Mouse (Mus musculus) CH12.LX (cell line): Measurements from ENCODE around the gene Gtf2ird2.

ENCODE experiments used
- CTCF ChIP-seq, 2 experiments: IDR thresholded peaks in 1 of 2; conservative IDR thresholded peaks in 1 of 2; 2 replicates each; pipeline ENCODE4 v1.5.1; 2011 to 2012; ENCODE audit warnings: low read depth in 2 of 2, low read length in 2 of 2, improper control_type of control experiment in 1 of 2, inconsistent platforms in 1 of 2, mild to moderate bottlenecking in 1 of 2, moderate library complexity in 1 of 2
- E2F4 ChIP-seq: IDR thresholded peaks from 2 replicates; pipeline ENCODE4 v1.6.1; 2011; ENCODE audit warnings: low read depth, low read length, improper control_type of control experiment; ENCODE audit not compliant: insufficient replicate concordance
- ETS1 ChIP-seq: conservative IDR thresholded peaks from 2 replicates; pipeline ENCODE4 v1.6.1; 2012; ENCODE audit warnings: low read depth, mild to moderate bottlenecking, inconsistent platforms, low read length, improper control_type of control experiment, moderate library complexity
- GABPA ChIP-seq: IDR thresholded peaks from 2 replicates; pipeline ENCODE4 v1.6.1; 2012; ENCODE audit warnings: low read depth, low read length, improper control_type of control experiment, inconsistent platforms; ENCODE audit not compliant: insufficient replicate concordance
- IRF4 ChIP-seq: IDR thresholded peaks from 2 replicates; pipeline ENCODE4 v1.6.1; 2014; ENCODE audit warnings: low read depth, mild to moderate bottlenecking, inconsistent platforms, low read length, improper control_type of control experiment
- KAT2A ChIP-seq: IDR thresholded peaks from 2 replicates; pipeline ENCODE4 v1.6.1; 2012; ENCODE audit warnings: low read length, improper control_type of control experiment, inconsistent platforms; ENCODE audit not compliant: insufficient replicate concordance
- MAFK ChIP-seq: IDR thresholded peaks from 2 replicates; pipeline ENCODE4 v1.6.1; 2011; ENCODE audit warnings: low read length, improper control_type of control experiment; ENCODE audit not compliant: insufficient replicate concordance
- POLR2A ChIP-seq: IDR thresholded peaks from 2 replicates; pipeline ENCODE4 v1.6.1; 2011; ENCODE audit warnings: low read depth, mild to moderate bottlenecking, improper control_type of control experiment, low read length
- POLR2AphosphoS2 ChIP-seq: IDR thresholded peaks from 2 replicates; pipeline ENCODE4 v1.6.1; 2011; ENCODE audit warnings: low read depth, low read length, improper control_type of control experiment
- TBP ChIP-seq: conservative IDR thresholded peaks from 2 replicates; pipeline ENCODE4 v1.6.1; 2011; ENCODE audit warnings: low read depth, low read length, improper control_type of control experiment

DNA sequence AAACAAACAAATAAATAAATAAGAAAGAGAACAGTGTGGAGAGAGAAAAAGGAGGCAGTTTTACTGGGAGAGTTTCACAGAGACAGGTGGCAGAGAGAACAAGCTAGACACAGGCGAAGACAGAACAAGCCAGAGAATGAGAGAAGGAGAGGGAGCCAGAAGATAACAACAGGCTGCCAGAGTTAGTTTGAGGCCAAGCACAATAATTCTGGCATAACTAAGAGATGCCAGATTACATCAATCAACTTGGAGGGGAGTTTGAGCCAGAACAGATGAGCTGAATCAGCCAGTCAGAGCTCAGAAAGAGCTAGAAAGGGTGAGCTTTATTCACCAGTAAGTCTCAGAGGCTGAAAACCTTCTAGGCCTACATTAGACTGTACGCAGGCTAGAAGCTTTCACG, 66.8 kb downstream of the Gtf2ird2 start:
- TF ChIP-seq CTCF (conservative IDR thresholded peaks at IDR 0.05 in 1 of 2, IDR thresholded peaks at IDR 0.05 in 1 of 2; ENCODE audit: low read depth in 2 of 2, low read length in 2 of 2) (no peak), TBP (no peak), IRF4 (no peak), MAFK (no peak), GABPA (no peak), KAT2A (no peak), POLR2AphosphoS2 (no peak), E2F4 (no peak), ETS1 (no peak), POLR2A (no peak)
